Mouse (Mus musculus): Measurements from ENCODE around the gene Msi1. TPM values are rescaled to one million over a fixed set of nuclear protein-coding genes. Genes with fewer than 3 reads are reported as not detected.
"Not testable (repeated sequence)": the region's sequence is repeated elsewhere in the genome, so short reads cannot be mapped to it uniquely, and the experiment has no call there.

Gene Msi1
- polyA plus RNA-seq, 1 experiment from 2014 or later, result 17.1 TPM

DNA sequence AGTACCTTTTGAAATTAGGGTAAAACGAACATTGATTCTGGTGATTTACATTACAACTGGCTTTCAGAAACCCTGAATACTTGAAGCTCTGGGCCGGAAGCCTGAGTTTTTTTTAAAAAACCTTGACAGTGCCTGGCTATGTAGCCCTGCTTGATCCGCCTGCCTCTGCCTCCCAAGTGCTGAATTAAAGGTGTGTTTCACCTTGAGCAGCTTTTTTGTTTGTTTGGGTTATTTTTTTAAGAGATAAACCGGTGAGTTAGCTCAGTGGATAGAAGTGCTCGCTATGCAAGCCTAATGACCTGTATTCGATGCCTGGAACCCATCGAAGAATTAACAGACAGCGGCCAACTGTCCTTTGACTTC, 61.2 kb downstream of the Msi1 start:
- no peak overlapping the region for H3K4me3 ChIP-seq
- DNase-seq (ENCODE audit: low spot score), result no peak
- WGBS, result 12% methylated on average over 8 of the region's 8 CpGs

GRCm38 (mm10) chr5:115491076-115491475, 61.7 kb downstream of the Msi1 start:
- Histone ChIP-seq H3K36me3 (no peaks in the 10 kb centered on the region), H3K27me3 (ENCODE audit: insufficient read depth, poor library complexity, severe bottlenecking) (no peaks in the 10 kb centered on the region), H3K27ac (no peak overlapping the region), H3K4me1 (peaks cover 28% of the 10 kb centered on the region), H3K9me3 (no peaks in the 10 kb centered on the region), H3K4me3 (no peak overlapping the region)
- WGBS, result 32% methylated on average over 5 of the region's 5 CpGs
- DNase-seq (ENCODE audit: low spot score), result no peak

More for the DNA sequence above, 61.2 kb downstream of the Msi1 start:
- Histone ChIP-seq H3K9me3 (no peaks in the 10 kb centered on the region), H3K36me3 (no peaks in the 10 kb centered on the region), H3K27ac (no peak overlapping the region), H3K4me1 (peaks cover 28% of the 10 kb centered on the region), H3K27me3 (ENCODE audit: insufficient read depth, poor library complexity, severe bottlenecking) (no peaks in the 10 kb centered on the region)

GRCm38 (mm10) chr5:115491771-115492322, 62.4 kb downstream of the Msi1 start:
- peak overlapping the region; percentile 59 for H3K27ac ChIP-seq
- no peaks in the 10 kb centered on the region for H3K27me3 ChIP-seq (ENCODE audit: insufficient read depth, poor library complexity, severe bottlenecking)
- 4% methylated on average over 28 of the region's 28 CpGs for WGBS

DNA sequence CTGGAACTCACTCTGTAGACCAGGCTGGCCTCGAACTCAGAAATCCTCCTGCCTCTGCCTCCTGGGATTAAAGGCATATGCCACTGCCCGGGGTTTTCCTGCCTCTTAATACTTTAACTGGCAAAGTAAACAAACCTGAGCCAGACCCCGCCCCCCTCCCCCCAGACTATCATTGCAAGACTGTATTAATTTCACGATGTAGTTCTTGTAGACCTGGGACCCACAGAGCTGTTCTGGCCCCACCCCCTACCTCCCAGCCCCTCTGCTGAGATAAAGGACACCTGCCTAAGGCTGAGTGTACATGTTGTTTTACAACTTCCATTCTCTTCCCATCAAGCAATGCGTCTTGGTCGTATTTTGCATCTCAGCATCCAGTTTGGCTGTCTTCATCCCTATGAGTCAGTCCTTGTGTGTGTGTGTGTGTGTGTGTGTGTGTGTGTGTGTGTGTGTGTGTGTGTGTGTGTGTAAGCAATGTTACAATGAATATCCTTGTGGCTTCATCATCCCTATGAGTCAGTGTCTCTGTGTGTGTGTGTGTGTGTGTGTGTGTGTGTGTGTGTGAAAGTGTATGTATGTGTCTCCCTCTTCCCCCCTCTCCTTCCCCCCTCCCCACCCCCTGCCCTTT, 63.4 kb downstream of the Msi1 start:
- no peaks in the 10 kb centered on the region for H3K9me3 ChIP-seq
- H3K4me3 ChIP-seq, result no peak overlapping the region
- no peak overlapping the region for H3K27ac ChIP-seq
- no peaks in the 10 kb centered on the region for H3K36me3 ChIP-seq
- DNase-seq (ENCODE audit: low spot score), result no peak
- WGBS, result 70% methylated on average over 6 of the region's 6 CpGs
- peaks cover 28% of the 10 kb centered on the region for H3K4me1 ChIP-seq
- H3K27me3 ChIP-seq (ENCODE audit: insufficient read depth, poor library complexity, severe bottlenecking), result no peaks in the 10 kb centered on the region

More at GRCm38 (mm10) chr5:115491771-115492322, 62.4 kb downstream of the Msi1 start:
- DNase-seq (ENCODE audit: low spot score), result no peak
- Histone ChIP-seq H3K4me3 (peak overlapping the region; percentile 43), H3K4me1 (peaks cover 28% of the 10 kb centered on the region), H3K36me3 (no peaks in the 10 kb centered on the region), H3K9me3 (no peaks in the 10 kb centered on the region)

GRCm38 (mm10) chr5:115493441-115493840, 64.0 kb downstream of the Msi1 start:
- no peaks in the 10 kb centered on the region for H3K27me3 ChIP-seq (ENCODE audit: insufficient read depth, poor library complexity, severe bottlenecking)
- peaks cover 27% of the 10 kb centered on the region for H3K4me1 ChIP-seq
- WGBS, result 54% methylated on average over 5 of the region's 5 CpGs
- no peak for DNase-seq (ENCODE audit: low spot score)
- H3K27ac ChIP-seq, result peak overlapping the region; percentile 13; the same call in 1 of the 2 replicates
- H3K4me3 ChIP-seq, result no peak overlapping the region
- no peaks in the 10 kb centered on the region for H3K36me3 ChIP-seq
- no peaks in the 10 kb centered on the region for H3K9me3 ChIP-seq

GRCm38 (mm10) chr5:115495618-115496017, 66.2 kb downstream of the Msi1 start:
- not testable (repeated sequence) for H3K27me3 ChIP-seq (ENCODE audit: insufficient read depth, poor library complexity, severe bottlenecking); H3K4me3 ChIP-seq; DNase-seq (ENCODE audit: low spot score); H3K27ac ChIP-seq; H3K9me3 ChIP-seq; H3K36me3 ChIP-seq
- peaks cover 21% of the 10 kb centered on the region for H3K4me1 ChIP-seq
- 78% methylated on average over 3 of the region's 3 CpGs for WGBS

GRCm38 (mm10) chr5:115497033-115497432, 67.6 kb downstream of the Msi1 start:
- no peaks in the 10 kb centered on the region for H3K36me3 ChIP-seq
- H3K27me3 ChIP-seq (ENCODE audit: insufficient read depth, poor library complexity, severe bottlenecking), result no peaks in the 10 kb centered on the region
- WGBS, result 69% methylated on average over 7 of the region's 7 CpGs
- no peak overlapping the region for H3K4me3 ChIP-seq
- DNase-seq (ENCODE audit: low spot score), result no peak
- H3K27ac ChIP-seq, result no peak overlapping the region
- H3K4me1 ChIP-seq, result peaks cover 16% of the 10 kb centered on the region
- H3K9me3 ChIP-seq, result no peaks in the 10 kb centered on the region

- Histone ChIP-seq H3K4me3 (no peak overlapping the region), H3K27ac (no peak overlapping the region; the same call in 1 of the 2 replicates), H3K9me3 (no peaks in the 10 kb centered on the region), H3K27me3 (ENCODE audit: insufficient read depth, poor library complexity, severe bottlenecking) (no peaks in the 10 kb centered on the region), H3K36me3 (no peaks in the 10 kb centered on the region), H3K4me1 (peaks cover 7% of the 10 kb centered on the region)
- DNase-seq (ENCODE audit: low spot score), result no peak
- WGBS, result 52% methylated on average over 9 of the region's 9 CpGs
These were observed 69.2 kb downstream of the Msi1 start for GRCm38 (mm10) chr5:115498307-115499240.

- H3K27me3 ChIP-seq (ENCODE audit: insufficient read depth, poor library complexity, severe bottlenecking), result no peaks in the 10 kb centered on the region
- H3K4me3 ChIP-seq, result no peak overlapping the region
- H3K36me3 ChIP-seq, result no peaks in the 10 kb centered on the region
- no peak overlapping the region for H3K27ac ChIP-seq
- WGBS, result 77% methylated on average over 12 of the region's 12 CpGs
- H3K9me3 ChIP-seq, result no peaks in the 10 kb centered on the region
- no peak for DNase-seq (ENCODE audit: low spot score)
- no peaks in the 10 kb centered on the region for H3K4me1 ChIP-seq
These were observed 71.1 kb downstream of the Msi1 start for GRCm38 (mm10) chr5:115500383-115500935.

DNA sequence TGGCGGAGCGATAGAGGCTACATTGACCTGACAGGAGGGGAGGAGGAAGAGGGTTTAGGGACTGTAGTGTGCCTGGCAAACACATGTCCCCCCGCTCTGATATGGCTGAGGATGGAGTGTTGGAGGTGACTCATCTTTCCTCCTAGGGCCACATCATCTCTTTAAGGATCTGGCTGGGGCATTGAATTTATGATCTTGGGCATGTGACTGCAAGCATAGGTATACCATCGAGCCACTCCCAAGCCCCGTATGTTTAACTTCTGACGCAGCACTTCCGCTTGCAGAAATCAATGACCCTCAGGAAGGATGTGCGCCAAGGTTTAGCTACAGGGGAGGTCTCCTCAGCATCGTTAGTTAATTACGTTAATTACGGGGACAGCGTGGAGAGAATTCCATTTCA, 73.6 kb downstream of the Msi1 start:
- no peak overlapping the region for H3K27ac ChIP-seq
- 49% methylated on average over 12 of the region's 12 CpGs for WGBS
- no peak for DNase-seq (ENCODE audit: low spot score)
- H3K36me3 ChIP-seq, result no peaks in the 10 kb centered on the region
- H3K9me3 ChIP-seq, result no peaks in the 10 kb centered on the region
- no peak overlapping the region for H3K4me3 ChIP-seq
- peaks cover 18% of the 10 kb centered on the region for H3K4me1 ChIP-seq
- H3K27me3 ChIP-seq (ENCODE audit: insufficient read depth, poor library complexity, severe bottlenecking), result no peaks in the 10 kb centered on the region
